Mouse (Mus musculus): Measurements from ENCODE around the gene Rab34. TPM values are rescaled to one million over a fixed set of nuclear protein-coding genes. Genes with fewer than 3 reads are reported as not detected.
"Not testable (repeated sequence)": the region's sequence is repeated elsewhere in the genome, so short reads cannot be mapped to it uniquely, and the experiment has no call there.

The Rab34 gene
- polyA plus RNA-seq, 1 experiment, result 78.1 TPM

DNA sequence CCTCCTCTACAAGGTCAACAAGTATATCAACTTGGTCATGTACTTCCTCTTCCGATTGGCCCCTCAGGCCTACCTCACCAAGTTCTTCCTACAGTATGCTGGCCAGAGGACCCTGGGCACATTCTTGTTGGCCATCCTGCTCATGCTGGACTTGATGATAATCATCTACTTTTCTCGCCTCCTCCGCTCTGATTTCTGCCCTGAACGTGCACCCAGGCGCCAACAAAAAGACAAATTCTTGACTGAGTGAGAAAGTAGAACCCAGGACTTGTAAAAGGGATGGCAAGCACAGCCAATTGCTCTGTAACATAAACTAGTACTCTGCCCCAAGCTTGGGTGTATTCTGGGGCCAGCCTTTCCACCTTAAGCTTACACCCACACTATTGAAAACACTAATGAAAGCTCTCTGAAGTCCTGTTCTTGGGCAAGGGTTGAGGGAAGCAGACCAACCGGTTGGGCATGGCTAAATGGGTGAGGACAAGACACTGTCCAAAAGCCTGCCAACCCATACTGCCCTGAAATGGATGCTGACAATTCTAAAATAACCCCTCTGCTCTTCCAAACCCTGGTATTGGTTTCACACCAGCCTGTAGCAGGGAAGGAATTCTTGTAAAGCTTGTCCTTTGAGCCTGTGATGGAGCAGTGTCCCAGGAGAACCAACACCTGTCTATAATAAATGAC is 8.0 kb upstream of the Rab34 start:
- Histone ChIP-seq H3K4me1 (ENCODE audit: control insufficient read depth, insufficient read depth, low read length) (peaks cover 13% of the 10 kb centered on the region; the same call in 1 of the 2 replicates), H3K27ac (ENCODE audit: insufficient read depth, low read depth, low read length) (no peak overlapping the region), H3K36me3 (ENCODE audit: control insufficient read depth, insufficient read depth, low read length) (peaks cover 4% of the 10 kb centered on the region; the same call in 1 of the 2 replicates), H3K27me3 (replicated peaks; ENCODE audit: control insufficient read depth, insufficient read depth, low read length) (no peaks in the 10 kb centered on the region), H3K4me3 (ENCODE audit: insufficient read depth, low read depth, low read length) (no peak overlapping the region)
- WGBS, result 62% methylated on average over 6 of the region's 6 CpGs
- DNase-seq, result no peak
- TF ChIP-seq POLR2A (IDR thresholded peaks at IDR 0.05; ENCODE audit: low read depth, low read length), result no peak
- TF ChIP-seq CTCF (conservative IDR thresholded peaks at IDR 0.05; ENCODE audit: insufficient read depth, insufficient read length, low read depth, low read length), result no peak

DNA sequence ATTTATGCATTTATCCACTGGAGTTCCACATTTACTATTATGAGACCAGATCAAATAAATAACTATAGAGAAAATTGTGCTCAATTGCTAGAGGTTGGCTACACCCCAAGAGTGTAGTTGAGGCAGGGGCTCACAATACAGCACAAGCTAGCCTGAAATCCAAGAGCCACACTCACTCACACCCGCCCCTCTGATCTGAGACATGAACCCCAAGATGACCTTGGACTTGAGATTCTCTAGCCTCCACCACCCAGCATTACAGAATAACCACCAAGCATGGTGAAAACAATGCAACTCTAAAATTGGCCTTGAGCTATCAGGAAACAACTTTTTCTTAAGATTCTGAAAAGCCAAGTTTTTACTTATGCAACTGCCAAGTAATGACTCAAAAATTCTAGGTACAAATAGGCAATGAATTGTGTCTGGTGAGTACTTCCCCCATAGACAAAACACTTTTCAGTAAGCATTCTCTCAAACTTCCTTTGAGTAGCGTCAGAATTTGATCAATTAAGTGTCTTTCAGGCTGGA is 6.3 kb upstream of the Rab34 start:
- no peak overlapping the region for H3K27ac ChIP-seq (ENCODE audit: insufficient read depth, low read depth, low read length)
- DNase-seq, result no peak
- WGBS, result 36% methylated on average over 2 of the region's 2 CpGs
- no peaks in the 10 kb centered on the region for H3K27me3 ChIP-seq (replicated peaks; ENCODE audit: control insufficient read depth, insufficient read depth, low read length)
- TF ChIP-seq POLR2A (IDR thresholded peaks at IDR 0.05; ENCODE audit: low read depth, low read length) (no peak), CTCF (conservative IDR thresholded peaks at IDR 0.05; ENCODE audit: insufficient read depth, insufficient read length, low read depth, low read length) (no peak)
- no peak overlapping the region for H3K4me3 ChIP-seq (ENCODE audit: insufficient read depth, low read depth, low read length)
- H3K4me1 ChIP-seq (ENCODE audit: control insufficient read depth, insufficient read depth, low read length), result peaks cover 9% of the 10 kb centered on the region; the same call in 1 of the 2 replicates
- peaks cover 4% of the 10 kb centered on the region; the same call in 1 of the 2 replicates for H3K36me3 ChIP-seq (ENCODE audit: control insufficient read depth, insufficient read depth, low read length)

DNA sequence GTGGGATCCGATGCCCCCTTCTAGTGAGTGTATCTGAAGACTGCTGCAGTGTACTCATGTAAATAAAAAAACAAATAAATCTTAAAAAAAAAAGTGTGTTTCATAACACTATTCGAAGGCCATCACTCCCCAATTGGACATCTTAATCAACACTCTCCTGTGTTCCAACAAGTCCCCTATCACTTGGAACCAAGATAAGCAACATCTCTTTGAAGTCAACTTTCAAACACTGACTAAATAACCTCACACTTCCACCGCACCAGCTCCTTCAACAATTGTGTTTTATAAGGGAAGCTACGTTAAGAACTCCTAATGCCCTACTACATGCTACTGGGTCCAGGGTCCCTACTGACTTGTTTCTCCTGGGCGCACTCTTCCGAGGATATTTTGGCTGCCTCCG is 5.8 kb upstream of the Rab34 start:
- 6% methylated on average over 7 of the region's 7 CpGs for WGBS
- Histone ChIP-seq H3K4me3 (ENCODE audit: insufficient read depth, low read depth, low read length) (peak overlapping the region; percentile 100), H3K27me3 (replicated peaks; ENCODE audit: control insufficient read depth, insufficient read depth, low read length) (no peaks in the 10 kb centered on the region), H3K4me1 (ENCODE audit: control insufficient read depth, insufficient read depth, low read length) (peaks cover 9% of the 10 kb centered on the region; the same call in 1 of the 2 replicates), H3K36me3 (ENCODE audit: control insufficient read depth, insufficient read depth, low read length) (peaks cover 4% of the 10 kb centered on the region; the same call in 1 of the 2 replicates), H3K27ac (ENCODE audit: insufficient read depth, low read depth, low read length) (no peak overlapping the region)
- DNase-seq, result no peak
- TF ChIP-seq CTCF (conservative IDR thresholded peaks at IDR 0.05; ENCODE audit: insufficient read depth, insufficient read length, low read depth, low read length), result no peak
- TF ChIP-seq POLR2A (IDR thresholded peaks at IDR 0.05; ENCODE audit: low read depth, low read length), result no peak

DNA sequence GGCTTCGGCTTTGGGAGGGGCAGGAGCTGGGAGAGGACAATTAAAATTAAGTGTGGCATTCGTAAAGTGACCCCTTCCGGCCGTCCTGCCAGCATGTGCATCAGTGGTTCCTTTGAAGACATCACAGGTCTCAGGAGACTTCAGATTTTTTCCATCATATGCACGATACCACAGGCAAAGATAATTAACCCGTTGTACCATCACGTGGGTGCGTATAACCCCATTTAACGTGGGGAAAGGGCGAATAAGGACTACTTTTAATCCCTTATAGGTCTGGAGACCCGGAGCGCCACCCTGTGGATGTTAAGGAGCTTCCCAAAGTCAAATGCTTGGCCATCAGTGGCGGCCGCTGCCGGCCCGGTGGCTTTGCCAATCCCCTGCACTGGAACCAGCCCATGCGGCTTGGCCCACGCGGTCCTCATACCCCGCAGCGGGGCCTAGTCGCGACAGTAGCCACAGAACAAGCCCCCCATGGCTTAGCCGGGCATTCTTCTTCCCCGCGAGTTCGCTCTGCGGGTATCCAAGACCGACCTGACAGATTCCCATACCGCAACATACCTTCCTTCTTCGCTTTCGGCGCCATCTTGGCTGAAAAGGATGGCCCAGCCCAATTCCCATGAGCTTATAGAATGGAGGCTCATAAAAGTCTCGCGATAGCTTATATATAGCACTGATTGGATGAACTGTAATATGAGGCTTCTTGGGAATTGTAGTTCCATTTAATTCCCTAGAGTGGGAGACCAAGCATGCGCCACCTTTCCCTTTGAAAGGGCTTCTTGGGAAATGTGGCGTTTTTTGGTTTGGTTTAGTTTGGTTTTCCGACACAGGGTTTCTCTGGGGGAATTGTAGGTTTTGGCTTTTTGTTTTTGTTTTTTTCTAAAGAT is 5.0 kb upstream of the Rab34 start, which contains the start of gene Rpl23a:
Rpl23a (minus strand) TSS at position 624 of the 884 bp plus-strand sequence.
- peak within 1 kb of the TSS; percentile 95 for H3K27ac ChIP-seq (ENCODE audit: insufficient read depth, low read depth, low read length)
- under 1% methylated on average over 38 of the region's 38 CpGs for WGBS
- peaks cover 4% of the 10 kb centered on the region; the same call in 1 of the 2 replicates for H3K36me3 ChIP-seq (ENCODE audit: control insufficient read depth, insufficient read depth, low read length)
- H3K27me3 ChIP-seq (replicated peaks; ENCODE audit: control insufficient read depth, insufficient read depth, low read length), result no peaks in the 10 kb centered on the region
- peaks cover 12% of the 10 kb centered on the region; the same call in 1 of the 2 replicates for H3K4me1 ChIP-seq (ENCODE audit: control insufficient read depth, insufficient read depth, low read length)
- H3K4me3 ChIP-seq (ENCODE audit: insufficient read depth, low read depth, low read length), result peak within 1 kb of the TSS; percentile 100
- TF ChIP-seq CTCF (conservative IDR thresholded peaks at IDR 0.05; ENCODE audit: insufficient read depth, insufficient read length, low read depth, low read length) (peak; percentile 23; the same call in 1 of the 2 replicates), POLR2A (IDR thresholded peaks at IDR 0.05; ENCODE audit: low read depth, low read length) (peak; percentile 80)
- peak; percentile 94 for DNase-seq

DNA sequence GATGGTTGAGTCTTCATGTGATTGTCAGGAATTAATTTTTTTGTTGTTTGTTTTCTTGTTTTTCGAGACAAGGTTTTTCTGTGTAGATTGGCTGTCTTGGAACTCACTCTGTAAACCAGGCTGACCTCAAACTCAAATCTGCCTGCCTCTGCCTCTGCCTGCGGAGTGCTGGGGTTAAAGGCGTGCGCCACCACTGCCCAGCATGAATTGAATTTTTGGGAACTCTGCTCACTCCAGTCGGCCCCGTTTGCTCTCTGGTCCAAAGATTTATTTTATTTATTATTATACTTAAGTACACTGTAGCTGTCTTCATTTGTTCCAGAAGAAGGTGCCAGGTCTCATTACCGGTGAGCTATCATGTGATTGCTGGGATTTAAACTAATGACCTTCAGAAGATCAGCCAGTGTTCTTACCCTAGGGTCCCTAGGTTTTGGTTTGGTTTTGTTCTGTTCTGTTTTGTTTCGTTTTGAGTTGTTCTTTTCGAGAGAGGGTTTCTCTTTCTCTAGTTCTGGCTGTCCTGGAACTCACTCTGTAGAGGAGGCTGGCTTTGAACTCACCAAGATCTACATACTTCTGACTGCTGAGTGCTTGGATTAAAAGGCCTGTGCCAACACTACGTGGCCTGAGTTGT is 4.2 kb upstream of the Rab34 start:
- Histone ChIP-seq H3K4me3 (ENCODE audit: insufficient read depth, low read depth, low read length) (no peak overlapping the region), H3K36me3 (ENCODE audit: control insufficient read depth, insufficient read depth, low read length) (peaks cover 4% of the 10 kb centered on the region; the same call in 1 of the 2 replicates), H3K27me3 (replicated peaks; ENCODE audit: control insufficient read depth, insufficient read depth, low read length) (no peaks in the 10 kb centered on the region), H3K4me1 (ENCODE audit: control insufficient read depth, insufficient read depth, low read length) (peaks cover 12% of the 10 kb centered on the region; the same call in 1 of the 2 replicates), H3K27ac (ENCODE audit: insufficient read depth, low read depth, low read length) (0 out of 2 replicates have a peak overlapping the region, but pooled peaks have one; percentile 28)
- WGBS, result 49% methylated on average over 10 of the region's 10 CpGs
- TF ChIP-seq POLR2A (IDR thresholded peaks at IDR 0.05; ENCODE audit: low read depth, low read length) (no peak), CTCF (conservative IDR thresholded peaks at IDR 0.05; ENCODE audit: insufficient read depth, insufficient read length, low read depth, low read length) (no peak)
- DNase-seq, result no peak

DNA sequence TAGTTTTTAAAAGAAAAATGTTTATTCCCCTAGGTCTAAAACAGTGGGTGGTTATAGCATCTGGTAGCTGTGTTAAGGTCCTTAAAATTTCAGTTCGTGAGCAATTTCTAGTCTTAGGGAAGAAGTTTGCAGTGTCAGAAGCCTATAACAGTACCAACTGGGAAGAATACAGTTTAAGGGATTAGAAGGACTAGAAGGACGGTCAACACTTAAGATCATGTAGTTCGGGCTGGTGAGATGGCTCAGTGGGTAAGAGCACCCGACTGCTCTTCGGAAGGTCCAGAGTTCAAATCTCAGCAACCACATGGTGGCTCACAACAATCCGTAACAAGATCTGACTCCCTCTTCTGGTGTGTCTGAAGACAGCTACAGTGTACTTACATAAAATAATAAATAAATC is 3.5 kb upstream of the Rab34 start:
- not testable (repeated sequence) for H3K4me3 ChIP-seq (ENCODE audit: insufficient read depth, low read depth, low read length); H3K27ac ChIP-seq (ENCODE audit: insufficient read depth, low read depth, low read length); H3K27me3 ChIP-seq (replicated peaks; ENCODE audit: control insufficient read depth, insufficient read depth, low read length); H3K36me3 ChIP-seq (ENCODE audit: control insufficient read depth, insufficient read depth, low read length); DNase-seq; H3K4me1 ChIP-seq (ENCODE audit: control insufficient read depth, insufficient read depth, low read length)
- WGBS, result 78% methylated on average over 6 of the region's 6 CpGs
